In genomic region chr10:117731244-117732101, GRCm38 (mm10) we compare ENCODE assay signal across 9 mouse cellular contexts. TPM values are rescaled to one million over a fixed set of nuclear protein-coding genes. Genes with fewer than 3 reads are reported as not detected.
DNase-seq lines count a peak whose midpoint lies in the region; ATAC-seq lines count a peak whose summit lies in the region.
"Had no signal": no experiment of that assay in that cellular context is flagged by ENCODE, and none has a peak within 500 bp of the region (broad histone marks: within the 10 kb centered on the region; RNA-seq: fewer than 3 reads in every experiment).

No protein-coding gene starts in this region.

- H3K9me3 ChIP-seq in heart, embryonic 11.5 days (replicated peaks; ENCODE audit: control insufficient read depth, low read length): no peaks in the 10 kb centered on the region
- H3K9me3 ChIP-seq: limb, embryonic 12.5 days had no signal

- peaks cover 8% of the 10 kb centered on the region for H3K4me1 ChIP-seq in heart, embryonic 11.5 days (ENCODE audit: control insufficient read depth, insufficient read depth, low read length)
- H3K4me1 ChIP-seq: limb, embryonic 12.5 days had no signal

- WGBS in heart, embryonic 11.5 days (ENCODE audit: insufficient replicate concordance): 44% methylated on average over 14 of the region's 15 CpGs

- no peak overlapping the region for H3K4me2 ChIP-seq in heart, embryonic 11.5 days
- H3K4me2 ChIP-seq: limb, embryonic 12.5 days had no signal

- no peak overlapping the region for H3K27ac ChIP-seq in heart, embryonic 11.5 days (ENCODE audit: low read depth, low read length)
- H3K27ac ChIP-seq: limb, embryonic 12.5 days had no signal

- H3K4me3 ChIP-seq in heart, embryonic 11.5 days (ENCODE audit: low read depth, low read length): no peak overlapping the region
- H3K4me3 ChIP-seq: limb, embryonic 12.5 days had no signal

- no peak for ATAC-seq in heart, embryonic 11.5 days (replicated peaks; ENCODE audit: insufficient number of reproducible peaks, low FRiP score, low TSS enrichment)
- peak; percentile 72 for ATAC-seq in megakaryocyte-erythroid progenitor cell, adult 5-6 weeks (replicated peaks; ENCODE audit: low FRiP score, low TSS enrichment, poor library complexity, severe bottlenecking)

- H3K36me3 ChIP-seq in heart, embryonic 11.5 days (ENCODE audit: control insufficient read depth, insufficient read depth, low read length): no peaks in the 10 kb centered on the region

- H3K27me3 ChIP-seq in heart, embryonic 11.5 days (ENCODE audit: control insufficient read depth, insufficient read depth, low read length): no peaks in the 10 kb centered on the region
- H3K27me3 ChIP-seq: limb, embryonic 12.5 days had no signal

- DNase-seq in heart, adult 18-20 months: peak; percentile 61 to 67
- peak; percentile 65 for DNase-seq in CD4-positive helper T cell, adult 2 months (ENCODE audit: low read depth, low spot score)
- DNase-seq in adrenal gland, adult 8-10 months: peak; percentile 61
- DNase-seq in gastrocnemius, postnatal 14 days: peak; percentile 32
- DNase-seq in layer of hippocampus, adult 9-11 months: peak; percentile 52
- DNase-seq in thymus, postnatal 14 days: peak; percentile 80

- intact Hi-C loops in gastrocnemius, postnatal 14 days (cut with DNase I; ENCODE audit: low total_unique reads): no loop called here

- H3K9ac ChIP-seq in heart, embryonic 11.5 days (ENCODE audit: low read depth, low read length): no peak overlapping the region
- H3K9ac ChIP-seq: limb, embryonic 12.5 days had no signal

RNA-seq across cellular contexts. Expression of gene Slc35e3, which starts 14.7 kb away (rescaled TPM):
- 1 to 10 TPM; 7.8 to 8.2 TPM for total RNA-seq in heart, adult 18-20 months (2021)
- 6.9 and 9.4 TPM in 2 replicates for polyA plus RNA-seq in heart, embryonic 11.5 days (2014; fragmentation: Nextera tagmentation; extraction: Ambion mirVana)
- total RNA-seq in adrenal gland, adult 8-10 months (2022): 10 to 100 TPM; 16.6 to 24.2 (median 20.5) TPM
- 1 to 10 TPM; 5.2 to 6.1 TPM for total RNA-seq in gastrocnemius, postnatal 14 days (2021)
- 1.3 and 7.2 TPM in 2 replicates for total RNA-seq in megakaryocyte-erythroid progenitor cell, adult 5-6 weeks (2014; fragmentation: Nextera tagmentation)
- 5.0 and 5.2 TPM in 2 replicates for total RNA-seq in megakaryocyte-erythroid progenitor cell, adult 5-6 weeks (2017)

RNA-seq across cellular contexts. Expression of gene Mdm2, which starts 20.9 kb away (rescaled TPM):
- 10 to 100 TPM; 51.1 to 53.6 TPM for total RNA-seq in heart, adult 18-20 months (2021)
- 54.7 and 62.2 TPM in 2 replicates for polyA plus RNA-seq in heart, embryonic 11.5 days (2014; fragmentation: Nextera tagmentation; extraction: Ambion mirVana)
- total RNA-seq in adrenal gland, adult 8-10 months (2022): 10 to 100 TPM; 51.0 to 82.1 (median 68.5) TPM
- 10 to 100 TPM; 29.4 to 29.8 TPM for total RNA-seq in gastrocnemius, postnatal 14 days (2021)
- total RNA-seq in megakaryocyte-erythroid progenitor cell, adult 5-6 weeks (2014; fragmentation: Nextera tagmentation): 43.6 and 58.8 TPM in 2 replicates
- total RNA-seq in megakaryocyte-erythroid progenitor cell, adult 5-6 weeks (2017): 45.6 and 63.7 TPM in 2 replicates
